Mouse (Mus musculus): Measurements from ENCODE around the gene Pef1. TPM values are rescaled to one million over a fixed set of nuclear protein-coding genes. Genes with fewer than 3 reads are reported as not detected.

Gene Pef1
- total RNA-seq (2021), result 10 to 100 TPM; 58.5 to 66.3 TPM

- no peak for DNase-seq (ENCODE audit: extremely low spot score in 1 of 2, low spot score in 1 of 2)
These were observed at the start of gene Pef1 for GRCm38 (mm10) chr4:130102111-130102651. Pef1 (plus strand) TSS chr4:130102558.

- no peak for DNase-seq (ENCODE audit: extremely low spot score in 1 of 2, low spot score in 1 of 2)
These were observed 49.2 kb upstream of the Pef1 start for GRCm38 (mm10) chr4:130053111-130053510.

DNA sequence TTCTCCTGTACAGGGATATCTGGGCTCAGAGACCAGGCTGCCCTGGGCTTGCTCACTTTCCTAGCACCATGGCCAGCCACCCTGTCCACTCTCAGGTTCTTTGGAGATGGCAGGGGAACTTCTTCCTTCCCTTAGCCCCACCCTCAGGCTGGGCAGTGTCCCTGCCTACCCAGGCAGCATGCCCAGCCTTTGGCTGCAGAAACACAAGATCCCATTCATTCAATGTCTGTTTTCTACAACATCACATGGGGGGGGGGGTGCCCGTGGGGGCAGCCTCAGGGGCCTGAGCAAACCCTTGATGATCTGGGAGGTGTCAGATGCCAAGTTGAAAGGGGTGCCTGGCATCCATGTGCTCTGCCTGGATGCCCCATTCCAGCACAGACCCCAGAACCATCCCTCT is 47.6 kb upstream of the Pef1 start:
- no peak for DNase-seq (ENCODE audit: extremely low spot score in 1 of 2, low spot score in 1 of 2)

DNA sequence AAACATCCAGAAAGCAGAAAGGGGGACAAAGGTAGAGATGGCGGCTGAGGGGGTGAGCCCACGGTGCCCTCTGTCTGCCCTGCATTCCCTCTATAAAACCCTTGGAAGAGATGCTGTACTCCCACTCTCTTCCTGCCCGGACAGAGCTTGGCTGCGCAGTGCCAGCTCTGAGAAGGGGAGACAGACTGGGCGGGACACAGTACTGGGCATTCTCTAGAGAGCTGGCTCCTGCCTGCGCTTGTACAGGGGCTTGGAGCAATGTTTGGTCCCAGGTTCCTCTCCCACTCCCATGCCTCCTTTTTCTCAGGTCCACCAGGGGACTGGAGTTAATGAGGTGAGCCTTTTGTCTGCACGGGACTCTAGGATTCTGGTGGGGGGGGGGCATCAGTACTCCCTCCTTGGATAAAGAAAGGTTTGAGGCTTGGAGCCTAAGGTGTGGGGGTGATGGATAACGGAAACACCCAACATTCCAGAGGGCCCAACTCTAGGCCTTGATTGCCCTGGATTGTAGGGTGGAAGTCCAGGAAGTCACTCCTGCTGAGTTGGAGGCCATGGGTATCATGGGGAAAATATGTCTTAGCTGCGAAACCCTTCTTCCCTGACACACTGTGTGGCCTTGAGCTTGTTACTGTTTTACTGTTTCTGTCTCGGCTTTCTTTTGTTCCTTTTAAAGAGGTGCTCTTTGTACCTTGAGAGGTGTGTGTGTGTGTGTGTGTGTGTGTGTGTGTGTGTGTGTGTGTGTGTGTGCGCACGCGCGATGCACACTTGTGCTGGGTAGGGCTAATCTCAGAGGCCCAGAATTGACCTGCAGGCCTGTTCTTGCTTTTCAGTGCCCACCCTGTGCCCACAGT is 47.0 kb upstream of the Pef1 start:
- DNase-seq (ENCODE audit: extremely low spot score in 1 of 2, low spot score in 1 of 2), result no peak

DNA sequence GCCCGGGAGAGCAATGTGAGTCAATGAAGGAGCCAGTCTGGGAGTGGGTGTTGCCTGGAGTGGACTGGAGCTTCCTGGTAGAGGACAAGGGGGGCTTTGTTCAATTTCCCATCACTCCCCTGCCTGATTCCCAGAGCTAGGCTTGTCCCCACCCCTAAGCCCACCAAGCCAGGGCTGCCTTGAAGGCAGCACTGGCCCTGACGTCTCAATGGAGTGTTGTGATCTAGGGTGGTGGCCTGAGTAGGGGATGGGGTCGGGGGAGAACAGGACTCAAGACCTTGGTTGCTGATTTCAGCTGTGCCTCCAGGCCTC is 46.4 kb upstream of the Pef1 start:
- no peak for DNase-seq (ENCODE audit: extremely low spot score in 1 of 2, low spot score in 1 of 2)

GRCm38 (mm10) chr4:130056471-130056870 is 45.9 kb upstream of the Pef1 start:
- DNase-seq (ENCODE audit: extremely low spot score in 1 of 2, low spot score in 1 of 2), result no peak

DNA sequence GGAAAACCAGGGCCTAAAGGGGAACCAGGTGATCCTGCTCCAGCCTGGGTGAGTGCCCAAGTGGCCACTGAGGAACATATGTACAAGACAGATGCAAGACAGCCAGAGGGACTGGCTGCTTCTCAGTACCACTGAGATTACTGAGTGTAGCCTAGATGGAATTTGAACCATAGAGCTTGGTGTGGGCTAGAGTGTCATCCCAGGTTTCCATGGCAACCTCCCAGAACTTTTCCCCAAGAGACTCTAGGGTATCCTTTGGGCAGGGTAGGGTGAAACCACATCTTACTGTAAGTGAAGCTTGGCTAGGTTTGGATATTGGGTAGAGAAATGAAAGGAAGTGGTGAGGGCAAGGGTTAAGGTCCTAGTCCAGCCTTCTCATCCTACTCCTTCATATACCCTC is 41.4 kb upstream of the Pef1 start:
- no peak for DNase-seq (ENCODE audit: extremely low spot score in 1 of 2, low spot score in 1 of 2)

DNA sequence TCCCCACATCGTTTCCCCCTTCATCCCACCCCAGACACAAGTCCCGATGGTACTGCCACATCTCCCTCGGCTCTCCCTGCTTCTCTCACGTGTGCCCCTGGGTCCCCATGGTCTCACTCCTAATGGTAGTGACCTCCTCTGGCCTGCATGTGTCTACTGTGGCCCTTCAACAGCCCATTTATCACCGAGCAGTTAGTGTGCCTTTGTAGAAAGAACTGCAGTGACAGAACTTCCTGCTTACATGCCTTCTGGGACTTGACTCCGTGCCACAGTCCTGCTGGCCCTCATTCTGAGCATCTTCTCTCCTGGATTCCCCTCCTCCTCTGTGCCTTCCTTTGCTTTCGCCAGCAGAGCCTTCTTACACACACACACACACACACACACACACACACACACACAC is 39.2 kb upstream of the Pef1 start:
- DNase-seq (ENCODE audit: extremely low spot score in 1 of 2, low spot score in 1 of 2), result no peak

GRCm38 (mm10) chr4:130066816-130067215 is 35.5 kb upstream of the Pef1 start:
- peak in 1 of 2 experiments; percentile 45 for DNase-seq (ENCODE audit: extremely low spot score in 1 of 2, low spot score in 1 of 2)

- no peak for DNase-seq (ENCODE audit: extremely low spot score in 1 of 2, low spot score in 1 of 2)
These were observed 31.8 kb upstream of the Pef1 start for GRCm38 (mm10) chr4:130070523-130070922.

GRCm38 (mm10) chr4:130071758-130072157 is 30.6 kb upstream of the Pef1 start:
- DNase-seq (ENCODE audit: extremely low spot score in 1 of 2, low spot score in 1 of 2), result no peak

- no peak for DNase-seq (ENCODE audit: extremely low spot score in 1 of 2, low spot score in 1 of 2)
These were observed 29.0 kb upstream of the Pef1 start for GRCm38 (mm10) chr4:130073367-130073766.

GRCm38 (mm10) chr4:130074761-130075515 is 27.4 kb upstream of the Pef1 start:
- no peak for DNase-seq (ENCODE audit: extremely low spot score in 1 of 2, low spot score in 1 of 2)

DNA sequence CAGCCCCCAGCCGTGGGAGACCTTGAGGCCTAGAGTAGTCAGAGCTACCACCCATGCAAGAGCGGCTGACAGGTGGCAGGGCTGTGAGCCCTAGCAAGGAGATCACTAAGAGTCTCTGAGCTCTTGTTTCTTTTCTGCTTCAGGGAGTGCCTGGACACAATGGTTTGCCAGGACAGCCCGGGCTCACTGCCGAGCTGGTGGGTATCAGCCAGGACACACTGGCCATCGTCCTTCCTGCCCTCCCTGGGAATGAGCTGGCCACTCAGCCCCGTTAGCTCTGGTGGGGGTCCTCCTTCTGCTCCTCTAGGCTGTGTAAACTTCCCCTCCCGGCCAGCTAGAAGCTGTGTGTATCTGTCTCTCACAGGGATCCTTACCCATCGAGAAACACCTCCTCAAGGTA is 25.5 kb upstream of the Pef1 start:
- peak in 1 of 2 experiments; percentile 26 for DNase-seq (ENCODE audit: extremely low spot score in 1 of 2, low spot score in 1 of 2)

DNA sequence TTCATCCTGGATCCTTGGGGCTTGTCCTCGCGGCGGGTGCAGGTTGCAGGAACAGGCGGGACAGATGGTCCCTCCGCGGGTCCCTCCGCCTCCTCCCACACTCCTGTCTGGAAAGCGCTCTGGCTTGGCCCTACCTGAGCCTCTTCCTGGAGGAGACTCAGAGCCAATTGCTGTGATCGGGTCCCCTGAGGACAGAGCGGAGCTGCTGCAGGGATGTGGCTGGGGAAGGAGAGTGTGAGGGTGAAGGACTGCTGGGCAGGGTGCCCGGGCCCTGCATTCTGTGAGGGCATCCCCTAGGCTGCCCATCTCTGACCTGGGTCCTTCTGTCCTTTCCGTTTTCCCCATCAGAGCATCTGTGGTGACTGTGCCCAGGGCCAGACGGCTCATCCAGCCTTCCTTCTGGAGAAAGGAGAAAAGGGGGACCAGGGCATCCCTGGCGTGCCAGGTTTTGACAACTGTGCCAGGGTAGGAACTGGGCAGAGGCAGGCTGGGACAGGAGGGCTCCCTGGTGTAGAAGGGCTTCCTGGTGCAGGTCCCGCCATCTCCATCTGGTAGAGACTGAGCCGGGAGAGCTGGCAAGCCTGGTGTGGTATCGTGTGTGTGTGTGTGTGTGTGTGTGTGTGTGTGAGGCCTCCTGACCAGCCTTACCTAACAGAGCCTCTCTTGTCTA is 23.4 kb upstream of the Pef1 start:
- no peak for DNase-seq (ENCODE audit: extremely low spot score in 1 of 2, low spot score in 1 of 2)

DNA sequence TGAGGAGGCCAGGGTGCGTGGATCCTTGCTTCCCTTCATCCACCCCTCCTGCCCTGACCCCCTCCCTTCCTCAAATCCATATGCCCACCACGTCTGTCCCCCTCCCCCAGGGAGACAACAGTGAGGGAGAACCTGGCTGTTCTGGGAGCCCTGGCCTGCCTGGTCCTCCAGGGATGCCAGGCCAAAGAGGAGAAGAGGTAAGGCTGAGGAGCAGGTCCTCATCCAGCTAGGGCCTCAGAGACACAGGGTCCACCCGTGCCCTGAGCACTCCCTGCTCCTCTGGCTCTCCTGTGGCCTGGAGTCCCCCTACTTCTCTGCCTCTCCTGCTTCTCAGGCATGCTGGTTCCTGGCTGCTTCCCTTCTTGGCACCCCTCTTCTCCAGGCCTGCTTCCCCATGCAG is 22.8 kb upstream of the Pef1 start:
- DNase-seq (ENCODE audit: extremely low spot score in 1 of 2, low spot score in 1 of 2), result no peak

- peak; percentile 51 to 69 for DNase-seq (ENCODE audit: extremely low spot score in 1 of 2, low spot score in 1 of 2)
These were observed 20.8 kb upstream of the Pef1 start for GRCm38 (mm10) chr4:130081345-130082190.

DNA sequence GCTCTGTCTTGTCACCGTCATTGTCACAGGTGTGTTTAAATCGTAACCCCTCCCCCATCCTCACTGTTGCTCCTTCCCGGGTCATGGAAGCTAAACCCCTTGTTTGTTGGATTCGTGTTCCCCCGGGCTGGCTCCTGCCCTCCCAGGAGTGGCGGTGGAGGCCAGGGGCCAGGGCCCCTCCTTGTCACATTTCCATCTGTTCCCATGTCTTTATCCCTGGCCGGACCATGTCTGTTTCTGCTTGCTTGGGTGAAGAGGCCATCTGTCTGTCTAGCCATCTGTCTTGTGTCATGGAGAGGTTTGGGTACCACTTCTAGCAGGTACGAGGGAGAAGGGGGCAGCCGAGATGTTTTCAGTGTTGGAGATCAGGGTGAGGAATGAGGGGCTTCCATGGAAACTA is 20.1 kb upstream of the Pef1 start:
- DNase-seq (ENCODE audit: extremely low spot score in 1 of 2, low spot score in 1 of 2), result no peak

- DNase-seq (ENCODE audit: extremely low spot score in 1 of 2, low spot score in 1 of 2), result no peak
These were observed 17.9 kb upstream of the Pef1 start for GRCm38 (mm10) chr4:130084331-130084945.

Measured in layer of hippocampus, postnatal 25 days (tissue).